Mouse (Mus musculus) C2C12 (cell line): ENCODE data around the gene Tcte1. TPM values are rescaled to one million over a fixed set of nuclear protein-coding genes. Genes with fewer than 3 reads are reported as not detected.

Source experiments
- H3K27me3 ChIP-seq: one replicate; pipeline ENCODE4 v1.6.1; 2011; ENCODE audit not compliant: control insufficient read depth, insufficient read depth, insufficient read length
- H3K36me3 ChIP-seq: one replicate; pipeline ENCODE4 v1.6.1; 2011; ENCODE audit not compliant: control insufficient read depth, insufficient read depth
- H3K4me3 ChIP-seq: one replicate; pipeline ENCODE4 v1.5.1; 2011; ENCODE audit warnings: mild to moderate bottlenecking, control low read depth; ENCODE audit not compliant: poor library complexity, insufficient read depth, severe bottlenecking
- H3K79me2 ChIP-seq: one replicate; pipeline ENCODE4 v1.6.1; 2011; ENCODE audit not compliant: control insufficient read depth, insufficient read depth
- H3K79me3 ChIP-seq: one replicate; pipeline ENCODE4 v1.6.1; 2011; ENCODE audit warnings: low read depth, control low read depth
- H3ac ChIP-seq: one replicate; pipeline ENCODE3; 2011; ENCODE audit warnings: low read depth; ENCODE audit not compliant: control insufficient read depth, insufficient read length
- CEBPB ChIP-seq: IDR thresholded peaks from one replicate; pipeline ENCODE4 v1.6.1; 2011; ENCODE audit warnings: low read depth, mild to moderate bottlenecking, control low read depth, moderate library complexity
- CTCF ChIP-seq: IDR thresholded peaks from one replicate; pipeline ENCODE4 v1.5.1; 2011; ENCODE audit not compliant: control insufficient read depth, insufficient read depth, insufficient read length
- FOSL1 ChIP-seq: IDR thresholded peaks from one replicate; pipeline ENCODE4 v1.8.0; 2011; ENCODE audit warnings: mild to moderate bottlenecking, low read length; ENCODE audit not compliant: poor library complexity, insufficient read depth, severe bottlenecking
- MAX ChIP-seq: IDR thresholded peaks from one replicate; pipeline ENCODE4 v1.6.1; 2011; ENCODE audit warnings: mild to moderate bottlenecking, control low read depth
- MYOD1 ChIP-seq: IDR thresholded peaks from one replicate; pipeline ENCODE4 v1.6.1; 2011; ENCODE audit warnings: low read depth; ENCODE audit not compliant: control insufficient read depth, insufficient read length
- MYOG ChIP-seq: IDR thresholded peaks from one replicate; pipeline ENCODE4 v1.6.1; 2011; ENCODE audit not compliant: control insufficient read depth, insufficient read length; ENCODE audit errors: extremely low read depth
- USF1 ChIP-seq: IDR thresholded peaks from one replicate; pipeline ENCODE4 v1.6.1; 2011; ENCODE audit warnings: low read depth, mild to moderate bottlenecking, control low read depth, moderate library complexity
- polyA plus RNA-seq: library from polyadenylated mRNA; unstranded; fragments of >200 nt; fragmentation: generic; extraction: Trizol; gene quantifications from one replicate; pipeline ENCODE4 v1.2.1, GENCODE M21; 2012; ENCODE audit warnings: missing spikeins

Tcte1 gene
- polyA plus RNA-seq, 1 experiment, result not detected

GRCm38 (mm10) chr17:45573087-45573779, 50.0 kb downstream of the Tcte1 start, which contains the start of gene Hsp90ab1:
Gene Hsp90ab1 (minus strand): TSS chr17:45573271.
- H3ac ChIP-seq, result peak within 1 kb of the TSS; percentile 87
- H3K79me2 ChIP-seq, result peaks cover 65% of the 10 kb centered on the region
- no peaks in the 10 kb centered on the region for H3K27me3 ChIP-seq
- peaks cover 42% of the 10 kb centered on the region for H3K36me3 ChIP-seq
- TF ChIP-seq CTCF (no peak), CEBPB (no peak), FOSL1 (no peak), MYOD1 (peak; percentile 4)
- H3K79me3 ChIP-seq, result peaks cover 44% of the 10 kb centered on the region
- peak within 1 kb of the TSS; percentile 95 for H3K4me3 ChIP-seq

GRCm38 (mm10) chr17:45573780-45574123, 50.5 kb downstream of the Tcte1 start:
- Histone ChIP-seq H3K27me3 (no peaks in the 10 kb centered on the region), H3K79me2 (peaks cover 60% of the 10 kb centered on the region), H3K36me3 (peaks cover 37% of the 10 kb centered on the region), H3ac (peak overlapping the region; percentile 78), H3K4me3 (peak overlapping the region; percentile 95), H3K79me3 (peaks cover 40% of the 10 kb centered on the region)
- TF ChIP-seq USF1, result no peak
- no peak for TF ChIP-seq FOSL1
- TF ChIP-seq MAX, result no peak
- no peak for TF ChIP-seq CTCF
- no peak for TF ChIP-seq MYOD1
- TF ChIP-seq CEBPB, result no peak
- no peak for TF ChIP-seq MYOG

DNA sequence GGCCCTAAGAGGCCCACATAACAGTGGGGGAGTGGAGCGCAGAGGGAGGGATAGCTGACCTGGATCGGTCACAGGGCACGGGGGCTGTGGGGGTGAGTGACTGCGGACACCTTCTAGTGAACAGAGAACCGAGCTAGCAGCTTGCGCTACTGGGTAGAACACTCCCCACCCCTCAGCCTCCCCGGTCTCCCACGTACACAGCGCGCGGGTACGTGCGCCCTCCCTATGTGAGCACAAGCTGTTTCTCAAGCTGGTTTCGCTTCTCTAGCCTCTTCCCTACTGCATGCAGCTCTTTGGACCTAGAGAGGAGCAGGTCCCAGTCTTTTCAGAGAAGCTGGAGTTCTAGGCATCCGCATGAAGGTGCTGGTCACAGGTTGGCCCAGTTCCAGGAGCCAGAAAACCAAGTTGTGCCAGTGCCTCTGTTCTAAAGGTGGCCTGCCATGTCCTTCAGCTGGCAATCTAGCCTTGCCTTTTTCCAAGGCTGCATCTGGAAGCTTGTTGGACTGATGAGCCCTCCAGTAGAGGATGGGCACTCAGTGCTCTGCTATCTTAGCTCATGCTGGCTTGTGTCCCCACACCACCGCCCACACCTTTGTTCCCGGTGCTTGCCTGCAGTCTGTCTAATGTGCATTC, 51.0 kb downstream of the Tcte1 start:
- Histone ChIP-seq H3K4me3 (peak overlapping the region; percentile 95), H3K79me3 (peaks cover 38% of the 10 kb centered on the region), H3K36me3 (peaks cover 32% of the 10 kb centered on the region), H3K79me2 (peaks cover 55% of the 10 kb centered on the region), H3ac (peak overlapping the region; percentile 78), H3K27me3 (no peaks in the 10 kb centered on the region)
- TF ChIP-seq CTCF (no peak), CEBPB (no peak), MYOD1 (no peak), USF1 (no peak), MYOG (no peak), FOSL1 (no peak), MAX (no peak)

- H3K79me3 ChIP-seq, result peaks cover 28% of the 10 kb centered on the region
- no peak overlapping the region for H3K4me3 ChIP-seq
- H3ac ChIP-seq, result no peak overlapping the region
- no peaks in the 10 kb centered on the region for H3K27me3 ChIP-seq
- peaks cover 44% of the 10 kb centered on the region for H3K79me2 ChIP-seq
- peaks cover 21% of the 10 kb centered on the region for H3K36me3 ChIP-seq
- TF ChIP-seq MAX (no peak), FOSL1 (no peak), CTCF (no peak), MYOG (no peak), CEBPB (no peak), USF1 (no peak), MYOD1 (no peak)
Observed at GRCm38 (mm10) chr17:45575123-45575897, 52.1 kb downstream of the Tcte1 start.

- peaks cover under 1% of the 10 kb centered on the region for H3K36me3 ChIP-seq
- TF ChIP-seq CTCF (no peak), MYOD1 (no peak), MAX (no peak), USF1 (no peak), FOSL1 (no peak), CEBPB (no peak), MYOG (no peak)
- H3K27me3 ChIP-seq, result no peaks in the 10 kb centered on the region
- H3ac ChIP-seq, result no peak overlapping the region
- peaks cover 15% of the 10 kb centered on the region for H3K79me2 ChIP-seq
- no peak overlapping the region for H3K4me3 ChIP-seq
- no peaks in the 10 kb centered on the region for H3K79me3 ChIP-seq
Observed at GRCm38 (mm10) chr17:45578242-45578641, 55.0 kb downstream of the Tcte1 start.
